Mouse (Mus musculus): Measurements from ENCODE around the gene Krtap13-1.
"Not testable (repeated sequence)": the region's sequence is repeated elsewhere in the genome, so short reads cannot be mapped to it uniquely, and the experiment has no call there.

Krtap13-1 gene

DNA sequence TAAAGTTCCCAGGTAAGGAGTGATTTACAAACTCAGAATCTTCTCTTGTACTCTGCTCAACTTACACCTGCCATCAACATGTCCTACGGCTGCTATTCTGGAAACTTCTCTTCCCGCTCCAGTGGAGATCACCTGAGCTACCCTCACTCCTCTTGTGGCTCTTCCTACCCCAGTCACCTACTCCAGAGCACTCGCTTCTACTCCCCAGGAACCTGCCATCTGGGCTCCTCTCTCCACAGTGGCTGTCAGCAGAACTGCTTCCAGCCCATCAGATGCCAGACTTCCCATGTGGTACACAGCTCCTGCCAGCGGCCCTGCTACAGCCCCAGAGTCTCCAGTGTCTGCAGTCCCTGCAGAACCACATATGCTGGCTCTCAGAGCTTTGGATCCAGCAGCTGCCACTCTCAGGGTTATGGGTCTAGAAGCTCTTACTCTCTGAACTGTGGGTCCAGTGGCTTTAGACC is at the start of gene Krtap13-1:
Krtap13-1 (plus strand) TSS at position 51 of the 464 bp plus-strand sequence.
- in situ Hi-C loops (cut with MboI; ENCODE audit: unreplicated experiment in 2 of 2): no loop called here

DNA sequence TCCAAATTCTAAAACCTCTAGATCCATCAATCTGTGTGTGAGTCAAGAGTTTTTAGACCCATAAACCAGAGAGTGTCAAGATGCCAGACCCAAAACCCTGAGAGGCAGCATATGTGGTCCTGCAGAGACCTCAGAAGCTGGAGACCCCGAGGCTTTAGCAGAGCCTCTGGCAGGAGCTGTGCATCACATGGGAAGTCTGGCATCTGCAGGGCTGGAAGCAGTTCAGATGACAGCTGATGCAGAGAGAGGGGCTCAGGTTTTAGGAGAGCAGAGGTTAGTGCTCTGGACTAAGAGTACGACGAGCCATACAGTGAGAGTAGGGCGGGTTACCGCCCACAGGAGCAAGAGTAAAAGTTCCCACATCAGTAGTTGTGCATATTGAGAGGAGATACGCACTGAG is 49.6 kb upstream of the Krtap13-1 start:
- in situ Hi-C loops (cut with MboI; ENCODE audit: unreplicated experiment in 2 of 2): no loop called here

DNA sequence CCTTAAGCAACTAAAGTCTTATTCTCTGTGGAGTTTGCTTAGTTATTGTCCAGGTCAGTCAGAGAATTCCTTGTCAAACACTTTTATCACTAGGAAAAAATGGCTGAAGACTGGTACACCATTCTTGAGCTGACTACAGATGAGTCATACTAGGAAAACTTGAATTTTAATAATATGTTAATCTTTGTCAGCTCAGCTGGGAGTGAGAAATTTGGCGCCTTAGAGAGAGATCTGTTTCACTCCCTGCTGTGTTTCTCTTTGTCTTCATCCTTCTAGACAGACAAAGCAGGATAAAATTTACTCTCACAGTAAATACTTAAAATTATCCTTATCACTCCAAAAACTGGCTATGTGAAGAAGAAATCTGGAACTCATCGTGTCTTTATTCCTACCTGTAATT is 47.4 kb upstream of the Krtap13-1 start:
- in situ Hi-C loops (cut with MboI; ENCODE audit: unreplicated experiment in 2 of 2): no loop called here

DNA sequence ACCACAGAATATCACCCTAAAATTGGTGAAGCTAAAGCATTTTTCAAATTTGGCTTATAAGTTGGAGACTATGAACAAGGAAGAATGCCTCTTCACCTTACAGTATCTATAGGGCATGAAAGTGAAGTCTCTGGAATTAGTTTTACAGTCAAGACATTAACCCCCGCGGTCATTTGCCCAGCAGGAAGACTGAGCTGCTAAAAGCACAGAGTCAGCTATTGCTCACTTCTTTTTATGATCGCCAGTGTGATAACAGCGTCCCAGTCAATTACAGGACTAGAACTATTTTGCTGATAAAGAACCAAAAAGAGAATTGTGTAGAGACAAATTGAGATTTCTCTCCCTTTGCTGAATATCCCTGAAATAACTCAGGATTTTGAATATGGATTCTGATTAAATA is 32.4 kb upstream of the Krtap13-1 start:
- in situ Hi-C loops (cut with MboI; ENCODE audit: unreplicated experiment in 2 of 2): no loop called here

DNA sequence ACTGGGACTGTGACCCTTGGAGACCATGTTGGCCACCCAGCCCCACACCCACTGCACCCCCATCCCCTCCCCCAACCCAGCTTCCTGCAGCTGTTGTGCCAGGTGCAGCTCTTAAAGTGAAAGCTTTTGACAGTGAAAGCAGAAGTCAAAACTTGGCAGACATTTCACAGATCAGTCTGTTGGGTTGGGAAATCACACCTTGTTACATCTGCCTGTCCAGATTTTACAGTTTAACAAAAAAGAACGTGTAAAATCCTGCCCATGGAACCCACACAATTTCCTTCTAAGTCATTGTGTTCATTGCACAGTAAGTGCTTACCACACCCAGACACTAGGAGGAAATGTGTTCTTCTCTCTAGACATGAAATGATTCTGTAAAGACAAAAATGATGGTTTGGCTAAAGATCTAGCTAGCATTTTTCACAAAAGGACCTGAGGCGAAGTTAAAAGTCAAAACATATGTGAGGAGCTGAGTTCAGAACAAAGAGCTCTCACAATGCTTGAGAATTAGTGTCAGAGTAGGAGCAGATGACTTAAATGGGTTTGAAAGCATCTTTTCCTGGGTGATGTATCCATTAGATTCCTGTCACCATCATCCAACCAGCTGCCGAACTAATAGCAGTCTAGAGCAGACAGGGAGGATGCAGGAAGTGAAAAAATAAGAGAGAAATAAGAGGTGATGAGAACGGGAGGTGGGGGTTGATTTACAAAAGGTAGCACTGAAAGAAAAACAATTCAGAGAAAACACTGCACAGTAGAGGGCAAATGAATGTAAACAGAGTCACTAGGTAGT is 27.4 kb upstream of the Krtap13-1 start:
- in situ Hi-C loops (cut with MboI; ENCODE audit: unreplicated experiment in 2 of 2): no loop called here

DNA sequence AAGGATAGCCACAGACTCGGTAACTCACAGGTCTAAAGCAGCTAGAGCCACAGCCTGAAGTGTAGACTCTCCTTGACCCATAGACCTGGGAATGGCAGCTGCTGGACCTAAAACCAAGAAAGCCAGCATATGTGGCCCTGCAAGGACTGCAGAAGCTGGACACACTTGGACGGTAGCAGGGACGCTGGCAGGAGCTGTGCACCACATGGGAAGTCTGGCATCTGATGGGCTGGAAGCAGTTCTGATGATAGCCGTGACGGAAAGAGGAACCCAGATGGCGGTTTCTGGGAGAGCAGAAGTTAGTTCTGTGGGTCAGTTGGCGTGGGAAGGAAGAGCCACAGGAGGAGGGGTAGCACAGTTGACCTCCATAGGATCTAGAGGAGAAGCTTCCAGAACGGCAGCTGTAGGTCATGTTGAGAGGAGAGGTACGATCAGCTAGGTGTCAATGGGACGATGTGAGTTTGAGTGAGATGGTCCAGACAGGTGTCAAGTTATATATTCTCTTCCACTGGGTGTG is 21.1 kb upstream of the Krtap13-1 start, which contains the start of gene 2310061N02Rik:
2310061N02Rik (minus strand) TSS at position 467 of the 517 bp plus-strand sequence.
- in situ Hi-C loops (cut with MboI; ENCODE audit: unreplicated experiment in 2 of 2): no loop called here

DNA sequence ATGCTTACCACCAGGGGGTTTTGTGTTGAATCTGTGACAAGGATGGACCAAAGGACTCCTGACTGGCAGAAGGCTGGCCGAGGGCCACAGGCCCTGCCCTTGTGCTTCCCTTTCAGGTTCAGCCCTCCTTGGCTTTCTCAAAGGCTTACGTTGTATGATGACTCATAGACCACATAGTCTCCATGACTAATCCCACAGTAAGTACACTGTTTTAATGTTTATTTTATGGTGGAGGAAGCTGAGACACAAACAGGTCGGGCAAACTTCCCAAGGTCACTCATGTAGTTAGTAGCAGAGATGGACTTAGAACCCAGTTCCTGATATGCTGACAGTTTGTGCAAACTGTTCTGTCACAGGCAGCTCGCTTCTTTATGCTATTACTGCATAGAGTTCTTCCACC is 17.9 kb upstream of the Krtap13-1 start:
- in situ Hi-C loops (cut with MboI; ENCODE audit: unreplicated experiment in 2 of 2): no loop called here

DNA sequence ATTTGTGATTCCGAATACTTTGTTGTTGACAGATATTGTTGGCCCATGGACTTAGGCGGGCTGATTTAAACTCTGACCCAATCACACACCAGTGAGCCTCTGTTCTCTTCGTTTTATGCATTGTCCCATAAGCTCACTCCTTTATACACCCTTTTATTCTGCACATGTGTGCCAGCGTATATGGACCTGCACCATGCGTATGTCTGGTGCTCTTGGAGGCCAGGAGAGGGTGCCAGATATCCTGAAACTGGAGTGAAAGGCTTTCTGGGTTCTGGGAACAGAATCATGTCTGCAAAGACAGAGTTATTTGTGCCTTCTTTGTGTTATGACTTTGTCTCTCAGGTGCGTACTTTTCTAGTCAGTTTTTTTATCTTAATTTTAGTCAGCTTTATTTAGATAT is 17.4 kb upstream of the Krtap13-1 start:
- in situ Hi-C loops (cut with MboI; ENCODE audit: unreplicated experiment in 2 of 2): no loop called here

DNA sequence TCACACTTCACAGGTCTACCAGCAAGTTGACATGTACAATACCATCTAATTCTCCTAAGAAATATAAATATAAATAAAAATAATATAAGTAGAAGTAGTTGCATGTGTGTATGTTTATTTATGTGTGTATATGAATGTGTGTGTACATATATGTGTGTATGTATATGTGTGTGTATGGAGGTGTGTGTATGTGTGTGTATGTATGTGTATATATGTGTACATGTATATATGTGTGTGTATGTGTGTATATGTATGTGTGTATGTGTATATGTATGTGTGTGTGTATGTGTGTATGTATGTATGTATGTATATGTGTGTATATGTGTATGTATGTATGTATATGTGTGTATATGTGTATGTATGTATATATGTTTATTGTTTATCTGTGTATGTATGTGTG is 12.1 kb upstream of the Krtap13-1 start:
- in situ Hi-C loops (cut with MboI; ENCODE audit: unreplicated experiment in 2 of 2): no loop called here

DNA sequence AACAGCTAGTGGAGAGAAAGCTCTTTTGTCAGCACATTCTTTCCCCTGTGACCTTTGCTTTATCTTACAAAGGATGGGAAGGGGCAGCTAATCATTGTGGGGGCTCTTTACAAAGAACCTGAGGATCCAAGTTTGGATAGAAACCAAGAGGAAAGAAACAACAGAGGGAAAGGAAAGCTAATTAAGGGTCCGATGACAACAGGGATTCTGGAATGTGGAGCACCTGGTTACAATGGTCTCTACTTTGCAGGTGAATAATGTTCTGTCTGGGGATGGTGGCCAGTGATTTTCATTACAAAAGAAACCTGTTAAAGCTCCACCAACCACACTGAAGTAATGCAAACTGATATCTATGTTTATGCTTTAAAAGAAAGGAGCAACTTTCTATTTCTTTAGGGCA is 8.6 kb upstream of the Krtap13-1 start:
- in situ Hi-C loops (cut with MboI; ENCODE audit: unreplicated experiment in 2 of 2): no loop called here

DNA sequence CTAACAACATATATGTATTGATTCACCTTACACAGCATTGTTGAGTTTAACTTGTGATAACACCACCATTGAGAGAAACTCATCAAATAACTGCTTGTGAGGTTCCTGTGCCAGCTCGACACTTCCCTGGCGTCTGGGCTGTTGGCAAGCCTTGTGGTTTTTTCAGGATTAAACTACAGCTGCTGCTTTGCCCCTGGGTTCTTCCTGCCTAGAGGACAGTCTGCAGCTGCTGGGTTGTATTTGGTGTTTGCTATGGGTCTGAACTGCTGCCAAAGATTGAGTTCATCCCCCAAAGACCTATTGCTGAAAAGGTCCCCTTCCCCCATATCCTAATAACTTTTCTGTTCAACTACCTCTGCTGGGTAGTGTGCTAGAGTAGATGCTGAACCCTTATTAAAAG is 6.7 kb downstream of the Krtap13-1 start:
- in situ Hi-C loops (cut with MboI; ENCODE audit: unreplicated experiment in 2 of 2): no loop called here

DNA sequence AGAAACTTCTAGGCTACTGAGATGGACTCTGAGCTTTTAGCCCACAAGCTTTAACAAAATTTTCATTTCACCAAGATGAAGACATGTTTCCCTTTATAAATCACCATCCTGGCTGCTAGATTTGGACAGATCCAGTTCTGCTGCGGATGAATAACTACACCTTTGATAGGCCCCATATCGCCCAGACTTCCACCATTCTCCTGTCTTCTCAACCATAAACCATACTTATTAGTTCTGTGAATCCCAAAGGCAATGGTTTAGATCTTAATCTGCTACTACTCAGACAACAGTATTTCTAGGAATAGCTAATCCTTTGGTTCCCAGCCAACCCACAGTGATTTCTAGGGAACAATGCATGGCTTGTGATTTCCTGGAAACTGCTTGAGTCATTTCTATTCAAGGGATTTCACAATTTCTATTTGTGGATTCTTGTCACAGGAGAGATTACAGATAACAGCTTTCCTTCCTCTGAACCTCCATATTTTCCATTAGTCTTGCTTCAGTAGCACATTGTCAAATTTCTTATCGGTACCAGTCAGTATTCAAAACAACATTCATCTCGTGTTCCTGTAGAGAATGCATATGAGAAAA is 16.2 kb downstream of the Krtap13-1 start:
- in situ Hi-C loops (cut with MboI; ENCODE audit: unreplicated experiment in 2 of 2): no loop called here

DNA sequence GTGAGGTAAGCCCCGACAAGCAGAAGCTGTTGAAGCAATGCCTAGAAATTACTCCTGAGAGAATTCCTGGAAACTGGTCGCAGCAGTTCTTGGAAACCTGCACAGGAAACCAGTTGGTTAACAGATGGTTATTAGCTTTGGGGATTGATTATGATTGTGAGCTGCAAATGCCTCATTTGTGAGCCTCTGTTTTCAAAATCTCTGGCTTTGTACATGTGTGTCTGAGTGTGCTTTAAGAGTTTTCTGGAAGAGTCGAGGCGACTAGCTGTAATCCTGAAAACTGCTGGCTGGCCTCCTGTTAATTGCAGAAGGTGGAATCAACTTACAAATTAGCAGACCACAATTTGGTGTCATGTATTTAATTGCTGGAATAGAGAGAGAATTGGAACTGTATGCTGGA is 19.3 kb downstream of the Krtap13-1 start:
- in situ Hi-C loops (cut with MboI; ENCODE audit: unreplicated experiment in 2 of 2): no loop called here

DNA sequence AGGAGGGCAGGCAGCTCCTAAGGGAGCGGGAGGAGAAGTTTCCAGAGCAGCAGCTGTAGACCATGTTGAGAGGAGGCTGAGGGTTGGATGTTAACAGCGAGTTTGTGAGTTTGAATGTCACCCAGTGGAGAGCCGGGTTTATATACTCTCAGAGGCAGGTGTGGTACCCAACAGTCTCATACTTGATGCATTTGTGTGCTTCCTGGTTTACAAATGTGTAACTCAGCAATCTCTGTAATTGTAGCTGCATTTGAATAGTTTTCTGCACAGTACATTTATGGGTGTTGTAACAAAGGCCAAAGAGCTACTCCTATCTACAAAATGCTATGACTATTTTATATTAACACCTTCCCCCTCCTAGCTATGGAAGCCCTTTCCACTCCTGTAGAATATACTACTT is 22.9 kb downstream of the Krtap13-1 start, which contains the start of gene Krtap13:
Krtap13 (minus strand) TSS at position 101 of the 400 bp plus-strand sequence.
- in situ Hi-C loops (cut with MboI; ENCODE audit: unreplicated experiment in 2 of 2): not testable (repeated sequence)

DNA sequence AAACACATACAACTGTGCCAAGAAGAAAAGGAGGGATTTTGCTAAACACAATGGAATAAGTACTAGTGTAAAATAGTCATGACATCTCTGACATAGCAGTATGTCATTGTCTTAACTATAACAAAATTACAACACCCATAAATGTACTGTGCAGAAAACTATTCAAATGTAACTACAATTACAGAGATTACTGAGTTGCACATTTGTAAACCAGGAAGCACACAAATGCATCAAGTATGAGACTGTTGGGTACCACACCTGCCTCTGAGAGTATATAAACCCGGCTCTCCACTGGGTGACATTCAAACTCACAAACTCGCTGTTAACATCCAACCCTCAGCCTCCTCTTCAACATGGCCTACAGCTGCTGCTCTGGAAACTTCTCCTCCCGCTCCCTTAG is 29.9 kb downstream of the Krtap13-1 start, which contains the start of gene 2310034C09Rik:
2310034C09Rik (plus strand) TSS at position 301 of the 400 bp plus-strand sequence.
- in situ Hi-C loops (cut with MboI; ENCODE audit: unreplicated experiment in 2 of 2): not testable (repeated sequence)

DNA sequence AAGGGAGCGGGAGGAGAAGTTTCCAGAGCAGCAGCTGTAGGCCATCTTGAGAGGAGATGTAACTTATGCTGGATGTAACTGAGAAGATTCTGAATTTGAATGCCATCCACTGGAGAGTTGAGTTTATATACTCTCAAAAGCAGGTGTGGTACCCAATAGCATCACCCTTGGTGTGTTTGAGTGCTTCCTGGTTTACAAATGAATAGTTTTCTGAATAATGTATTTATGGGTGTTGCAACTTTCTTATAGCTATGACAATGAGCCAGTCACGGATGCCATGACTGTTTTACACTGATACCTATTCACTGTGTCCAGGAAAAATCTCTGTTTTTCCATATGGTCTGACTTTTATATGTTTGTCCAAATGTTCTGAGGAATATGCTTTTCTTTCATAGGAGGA is 45.4 kb downstream of the Krtap13-1 start, which contains the start of gene 2310057N15Rik:
2310057N15Rik (minus strand) TSS at position 101 of the 400 bp plus-strand sequence.
- in situ Hi-C loops (cut with MboI; ENCODE audit: unreplicated experiment in 2 of 2): no loop called here

DNA sequence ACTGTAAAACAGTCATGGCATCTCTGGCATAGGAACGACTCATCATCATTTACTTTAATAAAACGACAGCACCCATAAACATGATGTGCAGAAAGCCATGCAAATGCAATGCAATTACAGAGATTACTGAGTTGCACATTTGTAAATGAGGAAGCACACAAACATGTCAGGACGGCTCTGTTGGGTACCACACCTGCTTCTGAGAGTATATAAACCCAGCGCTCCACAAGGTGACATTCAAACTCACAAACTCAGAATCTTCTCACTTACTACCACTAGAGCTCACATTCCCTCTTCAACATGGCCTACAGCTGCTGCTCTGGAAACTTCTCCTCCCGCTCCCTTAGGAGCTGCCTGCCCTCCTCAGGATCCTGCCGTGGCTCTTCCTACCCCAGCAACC is 48.9 kb downstream of the Krtap13-1 start, which contains the start of gene Gm5965:
Gm5965 (plus strand) TSS at position 301 of the 400 bp plus-strand sequence.
- in situ Hi-C loops (cut with MboI; ENCODE audit: unreplicated experiment in 2 of 2): no loop called here

All from v-Abl transformed pro-B cells (cell line).